In genomic region chr7:66427437-66428161, GRCm38 (mm10) we compare ENCODE assay signal across 8 mouse cellular contexts. TPM values are rescaled to one million over a fixed set of nuclear protein-coding genes. Genes with fewer than 3 reads are reported as not detected.
DNase-seq lines count a peak whose midpoint lies in the region; TF ChIP-seq lines count a peak whose summit lies in the region.

Gene Aldh1a3 (minus strand): TSS chr7:66427517.

- no peak for TF ChIP-seq CTCF in lung, adult 2 months (IDR thresholded peaks at IDR 0.05; ENCODE audit: insufficient read depth, low read length)
- no peak for TF ChIP-seq CTCF in cortical plate, adult 2 months (IDR thresholded peaks at IDR 0.05; ENCODE audit: extremely low read depth, insufficient read depth, low read length)
- TF ChIP-seq CTCF in heart, adult 2 months (IDR thresholded peaks at IDR 0.05) = no peak
- no peak for TF ChIP-seq CTCF in kidney, adult 2 months (conservative IDR thresholded peaks at IDR 0.05; ENCODE audit: insufficient read depth, insufficient read length, low read depth, low read length)

- WGBS in lung, adult 2 months = 0% methylated on average over 49 of the region's 56 CpGs
- WGBS in heart, adult 2 months = 1% methylated on average over 56 of the region's 56 CpGs
- 2% methylated on average over 56 of the region's 56 CpGs for WGBS in kidney, adult 2 months

- intact Hi-C loops in heart, adult 2 months (cut with DNase I) = no loop called here

- DNase-seq in lung, adult 18-20 months = peak; percentile 13 to 14
- DNase-seq in lung, adult 2 months = no peak
- peak; percentile 64 to 68 for DNase-seq in heart, adult 2 months
- DNase-seq in kidney, adult 2 months = peak; percentile 47
- peak; percentile 53 to 73 for DNase-seq in lung, postnatal 4 days
- peak; percentile 61 for DNase-seq in testis, postnatal 10 days (ENCODE audit: low spot score)
- no peak for DNase-seq in cerebellum, adult 11-12 months

- H3K27me3 ChIP-seq in heart, adult 2 months (ENCODE audit: control insufficient read depth, insufficient read depth, low read length) = peaks cover 10% of the 10 kb centered on the region
- H3K27me3 ChIP-seq in kidney, adult 2 months (replicated peaks; ENCODE audit: control insufficient read depth, insufficient read depth, low read length) = no peaks in the 10 kb centered on the region

- no peak for TF ChIP-seq EP300 in heart, adult 2 months (IDR thresholded peaks at IDR 0.05; ENCODE audit: insufficient read depth, low read depth, low read length)

- H3K4me3 ChIP-seq in lung, adult 2 months (replicated peaks; ENCODE audit: extremely low read depth, low read depth, low read length) = no peak within 1 kb of the TSS
- H3K4me3 ChIP-seq in cortical plate, adult 2 months (ENCODE audit: insufficient read depth, low read length) = peak within 1 kb of the TSS; percentile 17; the same call in 1 of the 2 replicates
- H3K4me3 ChIP-seq in heart, adult 2 months = peak within 1 kb of the TSS; percentile 45
- H3K4me3 ChIP-seq in kidney, adult 2 months (ENCODE audit: insufficient read depth, low read depth, low read length) = peak within 1 kb of the TSS; percentile 39

- no peaks in the 10 kb centered on the region for H3K36me3 ChIP-seq in heart, adult 2 months (ENCODE audit: control insufficient read depth, insufficient read depth, low read length)
- no peaks in the 10 kb centered on the region for H3K36me3 ChIP-seq in kidney, adult 2 months (ENCODE audit: control insufficient read depth, insufficient read depth, low read length)

- H3K4me1 ChIP-seq in lung, adult 2 months (ENCODE audit: control insufficient read depth, insufficient read depth, low read length) = peaks cover 2% of the 10 kb centered on the region
- H3K4me1 ChIP-seq in cortical plate, adult 2 months (ENCODE audit: control insufficient read depth, insufficient read depth, low read length) = no peaks in the 10 kb centered on the region
- H3K4me1 ChIP-seq in heart, adult 2 months (ENCODE audit: control insufficient read depth, insufficient read depth, low read length) = no peaks in the 10 kb centered on the region
- no peaks in the 10 kb centered on the region for H3K4me1 ChIP-seq in kidney, adult 2 months (ENCODE audit: control insufficient read depth, insufficient read depth, low read length)

- no peak within 1 kb of the TSS; the same call in 1 of the 2 replicates for H3K9ac ChIP-seq in heart, adult 2 months (ENCODE audit: low read depth, low read length)

- no peaks in the 10 kb centered on the region for H3K79me2 ChIP-seq in heart, adult 2 months (replicated peaks; ENCODE audit: control insufficient read depth, insufficient read depth, low read length)

- no peak within 1 kb of the TSS for H3K27ac ChIP-seq in cortical plate, adult 2 months (ENCODE audit: insufficient read depth, low read length)
- H3K27ac ChIP-seq in heart, adult 2 months = no peak within 1 kb of the TSS
- no peak within 1 kb of the TSS for H3K27ac ChIP-seq in kidney, adult 2 months (ENCODE audit: insufficient read depth, low read depth, low read length)

- TF ChIP-seq POLR2A in lung, adult 2 months (IDR thresholded peaks at IDR 0.05; ENCODE audit: borderline replicate concordance, extremely low read depth, low read depth, low read length) = no peak
- no peak for TF ChIP-seq POLR2A in cortical plate, adult 2 months (IDR thresholded peaks at IDR 0.05; ENCODE audit: extremely low read depth, insufficient read depth, low read length)
- no peak for TF ChIP-seq POLR2A in heart, adult 2 months (IDR thresholded peaks at IDR 0.05; ENCODE audit: insufficient read depth, low read depth, low read length)
- TF ChIP-seq POLR2A in kidney, adult 2 months (IDR thresholded peaks at IDR 0.05; ENCODE audit: low read depth, low read length) = no peak

RNA-seq across cellular contexts. Expression of gene Aldh1a3, which starts in this region (rescaled TPM):
- polyA plus RNA-seq in lung, adult 2 months (2012; rRNA removed) = 0.41 and 0.53 TPM in 2 replicates
- polyA plus RNA-seq in cortical plate, adult 2 months (2012; rRNA removed) = 0.85 and 1.1 TPM in 2 replicates
- total RNA-seq in heart, adult 2 months (2021) = 1 to 10 TPM in 1 of 2 experiments, under 1 TPM in 1; 0.75 to 1.0 TPM
- polyA plus RNA-seq in heart, adult 2 months (2012; rRNA removed) = 0.85 and 0.86 TPM in 2 replicates
- 8.2 and 10.7 TPM in 2 replicates for polyA plus RNA-seq in kidney, adult 2 months (2012; rRNA removed)

Comparison
In these comparisons a context has a peak if more than half of its experiments do, and no peak if none do; other contexts are left out.
1. DNase-seq: peak in lung, adult 18-20 months (2 of 2), heart, adult 2 months (2 of 2), kidney, adult 2 months (single experiment), lung, postnatal 4 days (2 of 2) and testis, postnatal 10 days (single experiment); none in lung, adult 2 months (single experiment) and cerebellum, adult 11-12 months (single experiment).